Mouse (Mus musculus) mammary gland, adult 2 months (tissue): ENCODE data around the gene Vmn2r79. TPM values are rescaled to one million over a fixed set of nuclear protein-coding genes. Genes with fewer than 3 reads are reported as not detected.

Source experiments
- polyA plus RNA-seq: library from polyadenylated mRNA; depleted of rRNA; stranded (reverse); fragments of >200 nt; gene quantifications from 2 replicates; pipeline ENCODE4 v1.2.3, GENCODE M21; 2012; ENCODE audit warnings: low replicate concordance; rRNA removed

Vmn2r79 gene
- not detected in 2 replicates for polyA plus RNA-seq

GRCm38 (mm10) chr7:86995815-86996214, at the start of gene Vmn2r79:
Gene Vmn2r79 (plus strand): TSS chr7:86996115.

Other genes starting within 250 kb of the Vmn2r79 start
- gene Folh1, start 220.2 kb upstream of the Vmn2r79 start, polyA plus RNA-seq = 0.62 TPM in 2 replicates
- gene Vmn2r77, start 201.1 kb upstream of the Vmn2r79 start, polyA plus RNA-seq = not detected in 2 replicates
- gene Vmn2r78, start 81.0 kb upstream of the Vmn2r79 start, polyA plus RNA-seq = not detected in 2 replicates
- 2.2 and 5.2 TPM in 2 replicates for gene Nox4, start 250.0 kb downstream of the Vmn2r79 start, polyA plus RNA-seq